Mouse (Mus musculus): ENCODE data around the gene Otud7a.

- TF ChIP-seq CTCF (IDR thresholded peaks at IDR 0.05; ENCODE audit: low read depth) (no peak), EP300 (IDR thresholded peaks at IDR 0.05; ENCODE audit: low read depth) (no peak)
These were observed 68.0 kb downstream of the Otud7a start for GRCm38 (mm10) chr7:63512561-63512960.
